Mouse (Mus musculus): ENCODE measurements around the gene Trmo.

DNA sequence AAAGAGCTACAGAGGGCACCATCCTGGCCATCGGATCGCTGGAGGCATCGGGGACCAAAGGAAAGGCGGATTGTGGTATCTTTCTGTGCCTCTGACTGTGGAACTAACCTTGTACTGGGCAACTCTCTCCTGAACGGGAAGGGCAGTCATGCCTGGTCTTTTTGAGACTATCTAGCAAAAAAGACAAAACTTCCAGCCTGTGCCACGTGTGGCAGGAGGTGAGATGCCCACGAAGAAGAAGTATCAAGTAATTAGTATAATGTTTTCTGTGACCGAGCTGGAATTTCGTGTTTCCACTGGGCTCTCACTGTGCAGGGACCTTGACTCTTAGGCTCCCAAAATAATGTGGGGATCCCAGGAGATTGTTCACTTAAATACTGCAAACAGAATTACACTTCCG is 50.2 kb downstream of the Trmo start:
- TF ChIP-seq CTCF (IDR thresholded peaks at IDR 0.05; ENCODE audit: borderline replicate concordance, extremely low read depth, insufficient read depth, insufficient read length) (no peak), POLR2A (IDR thresholded peaks at IDR 0.05; ENCODE audit: borderline replicate concordance, extremely low read depth, insufficient read depth, insufficient read length, poor library complexity, severe bottlenecking) (no peak)

All from brain, embryonic 14.5 days (tissue).